Mouse (Mus musculus): ENCODE results near the gene Tex101. TPM values are rescaled to one million over a fixed set of nuclear protein-coding genes. Genes with fewer than 3 reads are reported as not detected.
"Not testable (repeated sequence)": the region's sequence is repeated elsewhere in the genome, so short reads cannot be mapped to it uniquely, and the experiment has no call there.

Gene Tex101
- polyA plus RNA-seq (2012; rRNA removed), result 0.58 TPM in 1 of 2 replicates, not detected in the other

GRCm38 (mm10) chr7:24676575-24676974 lies at the start of gene Tex101:
Gene Tex101 (minus strand): TSS chr7:24676675.
- no peak for DNase-seq (ENCODE audit: low read depth)

GRCm38 (mm10) chr7:24715039-24715438 lies 38.6 kb upstream of the Tex101 start:
- no peak for DNase-seq (ENCODE audit: low read depth)

GRCm38 (mm10) chr7:24708832-24709292 lies 32.4 kb upstream of the Tex101 start, which contains the start of gene BC049730:
Gene BC049730 (plus strand): TSS chr7:24709242.
- no peak for DNase-seq (ENCODE audit: low read depth)

GRCm38 (mm10) chr7:24702841-24703240 lies 26.4 kb upstream of the Tex101 start:
- DNase-seq (ENCODE audit: low read depth), result not testable (repeated sequence)

- not testable (repeated sequence) for DNase-seq (ENCODE audit: low read depth)
Measured at GRCm38 (mm10) chr7:24697891-24698290, 21.4 kb upstream of the Tex101 start.

GRCm38 (mm10) chr7:24692693-24693092 lies 16.2 kb upstream of the Tex101 start:
- not testable (repeated sequence) for DNase-seq (ENCODE audit: low read depth)

- DNase-seq (ENCODE audit: low read depth), result not testable (repeated sequence)
Measured at GRCm38 (mm10) chr7:24687519-24687918, 11.0 kb upstream of the Tex101 start.

GRCm38 (mm10) chr7:24684121-24684520 lies 7.6 kb upstream of the Tex101 start:
- not testable (repeated sequence) for DNase-seq (ENCODE audit: low read depth)

- no peak for DNase-seq (ENCODE audit: low read depth)
Measured at GRCm38 (mm10) chr7:24671944-24672439, 4.5 kb downstream of the Tex101 start.

GRCm38 (mm10) chr7:24664959-24665358 lies 11.5 kb downstream of the Tex101 start:
- DNase-seq (ENCODE audit: low read depth), result no peak

- DNase-seq (ENCODE audit: low read depth), result no peak
Measured at GRCm38 (mm10) chr7:24664301-24664700, 12.2 kb downstream of the Tex101 start.

GRCm38 (mm10) chr7:24662575-24662974 lies 13.9 kb downstream of the Tex101 start:
- no peak for DNase-seq (ENCODE audit: low read depth)

GRCm38 (mm10) chr7:24661118-24661904 lies 15.2 kb downstream of the Tex101 start:
- no peak for DNase-seq (ENCODE audit: low read depth)

- no peak for DNase-seq (ENCODE audit: low read depth)
Measured at GRCm38 (mm10) chr7:24659737-24660357, 16.6 kb downstream of the Tex101 start.

- DNase-seq (ENCODE audit: low read depth), result no peak
Measured at GRCm38 (mm10) chr7:24653681-24654080, 22.8 kb downstream of the Tex101 start.

GRCm38 (mm10) chr7:24646486-24646885 lies 30.0 kb downstream of the Tex101 start:
- DNase-seq (ENCODE audit: low read depth), result no peak

- DNase-seq (ENCODE audit: low read depth), result no peak
Measured at GRCm38 (mm10) chr7:24644996-24645395, 31.5 kb downstream of the Tex101 start.

- peak; percentile 92 for DNase-seq (ENCODE audit: low read depth)
Measured at GRCm38 (mm10) chr7:24644492-24644891, 32.0 kb downstream of the Tex101 start.

GRCm38 (mm10) chr7:24642491-24642890 lies 34.0 kb downstream of the Tex101 start:
- DNase-seq (ENCODE audit: low read depth), result no peak

GRCm38 (mm10) chr7:24640450-24640849 lies 36.0 kb downstream of the Tex101 start:
- no peak for DNase-seq (ENCODE audit: low read depth)

- no peak for DNase-seq (ENCODE audit: low read depth)
Measured at GRCm38 (mm10) chr7:24638026-24638856, 38.2 kb downstream of the Tex101 start.

GRCm38 (mm10) chr7:24637046-24637445 lies 39.4 kb downstream of the Tex101 start:
- no peak for DNase-seq (ENCODE audit: low read depth)

All from gonadal fat pad, adult 2 months (tissue).